Mouse (Mus musculus) embryonic facial prominence, embryonic 15.5 days (tissue): ENCODE data around the gene Ctu2. TPM values are rescaled to one million over a fixed set of nuclear protein-coding genes. Genes with fewer than 3 reads are reported as not detected.

Experiments
- ATAC-seq: fragments of 200-750 bp; cut with Nextera tagmentation; 2 replicates; pipeline ENCODE4 v1.8.0; 2017; ENCODE audit warnings: low read depth, moderate TSS enrichment; ENCODE audit not compliant: insufficient number of reproducible peaks, low FRiP score, low TSS enrichment
- H3K27ac ChIP-seq: fragments of 300-500 bp; sonication (generic); replicated peaks from 2 replicates; pipeline ENCODE4 v1.5.1; 2015; ENCODE audit warnings: mild to moderate bottlenecking, inconsistent platforms
- H3K27me3 ChIP-seq: fragments of 300-500 bp; sonication (generic); 2 replicates; pipeline ENCODE4 v1.6.1; 2015; ENCODE audit warnings: inconsistent platforms
- H3K36me3 ChIP-seq: fragments of 300-500 bp; sonication (generic); 2 replicates; pipeline ENCODE4 v1.6.1; 2015; ENCODE audit warnings: mild to moderate bottlenecking, inconsistent platforms
- H3K4me1 ChIP-seq: fragments of 300-500 bp; sonication (generic); 2 replicates; pipeline ENCODE4 v1.6.1; 2015; ENCODE audit warnings: inconsistent platforms
- H3K4me2 ChIP-seq: fragments of 300-500 bp; sonication (generic); replicated peaks from 2 replicates; pipeline ENCODE4 v1.6.1; 2015; ENCODE audit warnings: mild to moderate bottlenecking, inconsistent platforms
- H3K4me3 ChIP-seq: fragments of 300-500 bp; sonication (generic); replicated peaks from 2 replicates; pipeline ENCODE4 v1.5.1; 2015; ENCODE audit warnings: mild to moderate bottlenecking, inconsistent platforms
- H3K9ac ChIP-seq: fragments of 300-500 bp; sonication (generic); 2 replicates; pipeline ENCODE4 v1.6.1; 2015; ENCODE audit warnings: inconsistent platforms
- H3K9me3 ChIP-seq: fragments of 300-500 bp; sonication (generic); replicated peaks from 2 replicates; pipeline ENCODE4 v1.6.1; 2016; ENCODE audit warnings: inconsistent platforms
- WGBS: fragments of 180-500 bp; shearing (Covaris S2); methylation state at CpG from one replicate; pipeline ENCODE4 v1.1.7; 2015; 5-methylcytosine and 5-hydroxymethylcytosine counted together
- polyA plus RNA-seq: library from polyadenylated mRNA; unstranded; fragments of >200 nt; fragmentation: Nextera tagmentation; extraction: Ambion mirVana; gene quantifications from 2 replicates; pipeline ENCODE4 v1.2.1, GENCODE M21; 2015

Gene Ctu2
- 46.4 and 49.7 TPM in 2 replicates for polyA plus RNA-seq

DNA sequence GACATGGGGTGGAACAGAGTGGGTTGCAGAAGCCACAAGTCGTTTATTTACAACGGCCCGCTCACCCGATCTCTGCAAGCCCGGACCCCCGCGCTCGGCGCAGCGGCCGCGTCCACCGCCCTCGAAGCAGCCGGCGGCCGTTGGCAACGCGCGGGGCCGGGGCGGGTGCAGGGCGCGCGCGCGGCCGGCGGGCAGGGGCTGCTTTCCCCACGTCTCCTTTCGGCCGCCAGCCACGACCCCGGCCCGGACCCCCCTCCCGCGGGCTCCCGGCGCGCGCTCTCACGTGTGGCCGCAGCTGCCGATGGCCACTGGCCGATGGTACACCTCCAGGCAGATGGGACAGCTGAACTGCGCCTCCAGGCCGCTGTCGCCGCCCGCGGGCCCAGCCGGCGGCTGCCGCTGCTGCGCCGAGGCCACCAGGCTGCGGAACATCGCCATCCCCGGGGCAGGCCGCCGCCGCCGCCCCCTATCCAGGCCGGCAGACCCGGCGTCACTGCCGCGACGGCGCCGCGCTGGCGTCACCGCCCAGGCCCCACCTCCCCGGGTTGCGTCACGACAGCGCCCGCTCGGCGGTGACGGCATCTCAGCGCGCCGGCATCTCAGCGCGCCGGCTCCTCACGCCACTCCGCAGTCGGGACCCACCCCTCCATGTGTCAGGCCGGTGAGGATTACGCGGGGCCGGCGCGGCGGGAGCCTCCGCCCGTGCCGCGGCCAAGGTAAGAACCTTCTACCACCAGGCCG is at the start of gene Ctu2, which contains the start of gene Rnf166:
Ctu2 (plus strand) TSS at position 564 of the 741 bp plus-strand sequence.
Rnf166 (minus strand) TSS at position 485 of the 741 bp plus-strand sequence.
- Histone ChIP-seq H3K27ac (peak within 1 kb of the TSS; percentile 80), H3K36me3 (peaks cover 44% of the 10 kb centered on the region), H3K9ac (peak within 1 kb of the TSS; percentile 94), H3K4me1 (peaks cover 31% of the 10 kb centered on the region), H3K4me2 (peak within 1 kb of the TSS; percentile 90), H3K27me3 (no peaks in the 10 kb centered on the region), H3K4me3 (peak within 1 kb of the TSS; percentile 99), H3K9me3 (no peaks in the 10 kb centered on the region)
- peak; percentile 91 for ATAC-seq
- WGBS: under 1% methylated on average over 100 of the region's 103 CpGs

DNA sequence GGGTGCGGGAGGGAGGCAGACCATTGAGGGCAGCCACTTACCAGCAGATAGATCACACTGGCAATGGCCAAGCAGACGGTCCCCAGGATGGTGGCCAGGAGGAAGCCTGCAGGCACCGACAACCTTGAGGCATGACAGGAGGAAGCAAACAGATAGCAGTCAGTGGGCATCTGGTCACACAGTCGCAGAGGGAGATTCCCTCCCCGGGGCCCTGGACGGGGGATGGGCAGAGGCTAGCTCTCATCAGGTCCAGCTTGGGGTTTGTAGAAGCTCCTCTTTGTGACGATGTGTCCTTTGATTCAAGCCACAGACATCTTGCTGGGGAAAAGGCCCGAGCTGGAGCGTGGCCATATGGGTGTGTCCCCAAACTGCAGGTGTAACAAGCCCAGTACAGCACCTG is 49.8 kb upstream of the Ctu2 start:
- ATAC-seq: no peak
- Histone ChIP-seq H3K4me2 (no peak overlapping the region), H3K27ac (no peak overlapping the region), H3K9ac (no peak overlapping the region), H3K36me3 (peaks cover 6% of the 10 kb centered on the region; the same call in 1 of the 2 replicates), H3K9me3 (no peaks in the 10 kb centered on the region), H3K4me3 (no peak overlapping the region), H3K27me3 (no peaks in the 10 kb centered on the region), H3K4me1 (peaks cover 2% of the 10 kb centered on the region; the same call in 1 of the 2 replicates)
- WGBS: 74% methylated on average over 9 of the region's 9 CpGs

DNA sequence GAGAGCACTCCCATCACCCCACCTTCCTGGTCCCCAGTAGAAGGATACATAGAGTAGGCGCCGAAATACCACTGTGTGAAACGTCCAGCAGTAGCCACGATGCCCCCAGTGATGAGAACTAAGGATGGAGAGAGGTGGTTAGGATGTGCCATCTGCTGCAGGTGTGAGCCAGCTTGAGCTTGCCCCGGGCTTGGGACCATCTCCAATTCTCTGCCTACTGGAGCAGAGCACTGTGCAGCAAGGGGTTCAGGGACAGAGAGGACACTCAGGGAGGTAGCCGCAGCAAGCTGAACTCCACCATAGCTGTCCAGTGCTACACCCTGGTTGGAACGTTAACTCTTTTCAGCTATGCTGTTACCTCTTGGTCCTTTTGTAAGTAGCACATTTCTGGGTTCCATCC is 48.3 kb upstream of the Ctu2 start:
- no peak overlapping the region for H3K4me3 ChIP-seq
- H3K27ac ChIP-seq: no peak overlapping the region
- H3K9me3 ChIP-seq: no peaks in the 10 kb centered on the region
- no peak for ATAC-seq
- H3K36me3 ChIP-seq: peaks cover 6% of the 10 kb centered on the region; the same call in 1 of the 2 replicates
- no peaks in the 10 kb centered on the region for H3K27me3 ChIP-seq
- peaks cover 12% of the 10 kb centered on the region for H3K4me1 ChIP-seq
- 91% methylated on average over 7 of the region's 7 CpGs for WGBS
- H3K9ac ChIP-seq: no peak overlapping the region
- no peak overlapping the region for H3K4me2 ChIP-seq

DNA sequence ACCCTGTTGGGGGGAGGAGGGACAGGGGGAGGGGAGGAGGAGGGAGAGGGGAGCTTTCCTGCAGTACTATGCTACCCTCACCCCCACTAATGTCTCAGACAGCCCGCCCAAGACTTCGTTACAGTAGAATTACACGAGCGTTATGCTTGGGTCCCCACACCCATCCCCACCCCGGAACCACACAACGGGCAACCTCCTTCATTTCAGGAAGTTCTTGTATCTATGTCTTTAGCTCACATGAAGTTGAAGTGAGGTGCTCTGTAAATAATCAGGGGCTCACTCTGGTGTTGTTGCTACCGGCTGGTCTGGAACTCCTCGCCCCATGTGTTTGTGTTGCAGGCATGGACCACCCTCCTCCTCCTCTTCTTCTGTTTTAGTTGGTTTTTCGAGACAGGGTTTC is 47.8 kb upstream of the Ctu2 start:
- 81% methylated on average over 9 of the region's 9 CpGs for whole genome bisulfite sequencing
- ATAC-seq: no peak
- peaks cover 6% of the 10 kb centered on the region; the same call in 1 of the 2 replicates for H3K36me3 ChIP-seq

DNA sequence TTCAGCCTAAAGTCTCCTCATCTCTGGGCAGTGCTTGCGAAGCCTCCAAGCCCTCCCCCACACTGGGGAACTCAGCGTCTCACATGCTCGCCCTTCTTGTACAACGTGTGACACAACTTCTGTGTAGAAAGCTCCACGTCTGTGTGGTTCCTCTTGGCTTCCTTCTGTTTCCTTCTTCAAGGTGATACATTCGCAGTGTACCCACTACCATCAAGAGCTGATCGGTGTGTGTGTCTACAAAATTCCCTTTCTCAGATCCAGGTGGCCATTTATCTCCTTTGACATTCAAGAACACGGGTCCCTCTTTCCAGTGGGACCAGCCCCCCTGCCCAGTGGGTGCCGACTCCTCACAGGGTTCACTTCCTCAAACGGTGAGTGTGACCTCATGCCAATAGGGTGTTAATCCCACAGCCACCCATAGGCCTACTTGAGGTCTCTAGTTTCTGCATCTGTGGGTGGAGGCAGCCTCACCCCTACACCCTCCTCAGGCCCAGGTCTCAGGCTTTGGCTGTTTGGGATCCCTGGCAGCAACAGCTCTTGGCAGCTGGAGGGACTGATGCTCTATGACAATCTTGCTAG is 45.8 kb upstream of the Ctu2 start:
- H3K9me3 ChIP-seq: no peaks in the 10 kb centered on the region
- H3K4me2 ChIP-seq: no peak overlapping the region
- no peak overlapping the region for H3K4me3 ChIP-seq
- H3K36me3 ChIP-seq: peaks cover 15% of the 10 kb centered on the region
- H3K4me1 ChIP-seq: peaks cover 17% of the 10 kb centered on the region
- no peak for ATAC-seq
- WGBS: 80% methylated on average over 10 of the region's 10 CpGs
- H3K27me3 ChIP-seq: no peaks in the 10 kb centered on the region
- no peak overlapping the region for H3K27ac ChIP-seq
- no peak overlapping the region for H3K9ac ChIP-seq

More for the DNA sequence above, 47.8 kb upstream of the Ctu2 start:
- Histone ChIP-seq H3K4me2 (no peak overlapping the region), H3K9me3 (no peaks in the 10 kb centered on the region), H3K9ac (no peak overlapping the region), H3K4me1 (peaks cover 17% of the 10 kb centered on the region), H3K27me3 (no peaks in the 10 kb centered on the region), H3K27ac (no peak overlapping the region), H3K4me3 (no peak overlapping the region)

DNA sequence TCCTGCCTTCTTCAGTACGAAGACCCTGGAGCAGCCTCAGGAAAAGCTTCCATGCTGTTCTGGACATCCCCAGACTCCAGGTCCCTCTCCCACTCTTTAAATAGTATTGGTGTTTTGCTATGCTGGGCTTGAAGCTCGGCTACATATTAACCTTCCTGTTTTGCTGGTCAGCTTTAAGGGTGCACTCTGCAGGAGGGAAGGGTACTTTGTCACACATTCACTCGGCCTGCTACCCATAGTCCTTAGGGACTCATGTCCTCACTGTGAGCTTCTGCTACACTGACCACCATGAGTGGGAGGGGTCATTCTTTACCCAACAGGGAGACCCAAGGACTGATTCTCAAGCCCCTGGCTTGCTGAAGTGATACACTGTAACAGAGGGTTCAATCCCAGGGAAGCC is 45.3 kb upstream of the Ctu2 start:
- Histone ChIP-seq H3K9ac (no peak overlapping the region), H3K4me2 (no peak overlapping the region), H3K9me3 (no peaks in the 10 kb centered on the region), H3K36me3 (peaks cover 20% of the 10 kb centered on the region), H3K27ac (no peak overlapping the region), H3K27me3 (no peaks in the 10 kb centered on the region), H3K4me1 (peaks cover 17% of the 10 kb centered on the region), H3K4me3 (no peak overlapping the region)
- ATAC-seq: no peak
- WGBS: 85% methylated on average over 3 of the region's 3 CpGs

DNA sequence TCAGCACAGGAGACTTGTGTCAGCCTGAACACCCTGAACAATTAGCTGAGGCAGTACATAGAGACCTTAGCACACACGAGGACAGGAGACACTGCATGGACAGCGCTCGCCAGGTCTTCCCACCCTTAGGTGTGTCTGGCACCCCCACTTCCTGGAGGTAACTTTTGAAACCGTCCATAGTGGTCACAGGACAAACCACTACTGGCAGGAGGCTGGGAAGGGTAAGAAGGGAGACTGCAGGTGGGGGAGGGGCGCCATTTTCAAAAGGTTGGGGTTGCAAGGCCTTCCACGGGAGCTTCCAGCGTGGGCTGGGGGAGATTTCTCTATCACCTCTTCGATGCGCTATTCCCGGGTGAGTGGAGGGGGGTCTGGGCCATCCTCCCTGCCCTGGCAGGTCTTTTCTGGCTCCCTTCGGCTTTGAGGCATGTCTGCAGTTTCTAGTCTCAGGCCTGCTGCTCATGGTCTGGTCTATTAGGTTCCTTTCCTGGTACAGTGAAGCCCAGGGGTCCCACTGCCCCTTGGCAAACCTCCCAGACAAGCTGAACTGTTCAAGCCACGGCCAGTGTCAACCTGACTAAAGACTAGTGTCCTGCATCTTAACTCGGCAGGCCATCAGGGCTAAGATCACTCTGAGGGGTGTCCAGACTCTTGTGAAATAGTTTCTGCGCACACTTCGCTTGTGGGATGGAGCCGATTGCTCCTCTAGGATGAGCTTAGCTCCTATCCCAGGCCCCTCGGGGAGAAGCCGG is 44.1 kb upstream of the Ctu2 start:
- H3K4me3 ChIP-seq: peak overlapping the region; percentile 63
- ATAC-seq: no peak
- H3K9ac ChIP-seq: peak overlapping the region; percentile 58
- H3K36me3 ChIP-seq: peaks cover 26% of the 10 kb centered on the region
- 36% methylated on average over 18 of the region's 18 CpGs for WGBS
- no peaks in the 10 kb centered on the region for H3K27me3 ChIP-seq
- peak overlapping the region; percentile 51 for H3K27ac ChIP-seq
- no peaks in the 10 kb centered on the region for H3K9me3 ChIP-seq
- H3K4me2 ChIP-seq: peak overlapping the region; percentile 92
- peaks cover 17% of the 10 kb centered on the region for H3K4me1 ChIP-seq

DNA sequence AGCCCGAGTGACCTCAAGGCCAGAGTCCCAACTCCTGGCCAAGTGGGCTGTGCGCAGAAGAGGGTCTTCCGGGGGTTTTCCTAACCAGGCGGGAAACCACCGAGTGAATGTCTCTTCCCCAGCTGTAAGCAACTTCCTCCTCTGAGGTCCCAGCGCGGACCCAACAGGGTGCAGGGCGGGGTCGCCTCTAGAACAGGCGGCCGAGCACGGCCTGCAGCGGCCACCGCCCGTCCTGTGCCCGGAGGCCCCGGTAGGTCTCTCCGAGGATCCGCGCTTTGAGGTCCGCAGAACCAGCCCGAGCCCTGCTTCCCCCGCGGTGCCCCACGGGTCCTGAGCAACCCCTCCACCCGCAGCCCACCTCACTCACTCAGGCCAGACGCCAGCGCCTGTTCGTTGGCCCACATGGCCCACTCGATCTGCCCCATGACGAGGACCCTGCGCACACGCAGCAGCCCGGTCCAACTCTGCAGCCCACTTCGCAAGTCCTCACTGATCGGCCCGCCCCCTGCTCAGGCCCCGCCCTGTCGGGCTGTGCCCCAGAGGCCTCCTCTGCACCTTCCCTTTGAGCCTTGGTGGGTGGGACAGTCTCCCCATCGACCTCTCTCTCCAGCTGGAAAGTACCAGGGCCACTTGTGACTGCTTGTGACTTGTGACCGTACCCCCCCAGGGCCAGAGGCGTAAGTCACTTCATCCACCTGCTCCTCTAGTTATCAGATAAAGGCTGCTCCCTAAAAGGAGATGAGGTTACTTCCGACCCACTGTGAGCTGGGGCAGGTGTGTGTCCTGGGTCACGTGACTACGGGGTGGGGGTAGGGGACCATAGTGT is 43.3 kb upstream of the Ctu2 start, which contains the start of gene Cyba:
Cyba (minus strand) TSS at position 488 of the 826 bp plus-strand sequence.
- Histone ChIP-seq H3K36me3 (peaks cover 33% of the 10 kb centered on the region), H3K27ac (peak within 1 kb of the TSS; percentile 51), H3K9ac (peak within 1 kb of the TSS; percentile 58), H3K4me2 (peak within 1 kb of the TSS; percentile 92), H3K27me3 (no peaks in the 10 kb centered on the region), H3K4me1 (peaks cover 17% of the 10 kb centered on the region), H3K4me3 (peak within 1 kb of the TSS; percentile 63), H3K9me3 (no peaks in the 10 kb centered on the region)
- peak; percentile 82 for ATAC-seq
- 4% methylated on average over 45 of the region's 45 CpGs for WGBS

DNA sequence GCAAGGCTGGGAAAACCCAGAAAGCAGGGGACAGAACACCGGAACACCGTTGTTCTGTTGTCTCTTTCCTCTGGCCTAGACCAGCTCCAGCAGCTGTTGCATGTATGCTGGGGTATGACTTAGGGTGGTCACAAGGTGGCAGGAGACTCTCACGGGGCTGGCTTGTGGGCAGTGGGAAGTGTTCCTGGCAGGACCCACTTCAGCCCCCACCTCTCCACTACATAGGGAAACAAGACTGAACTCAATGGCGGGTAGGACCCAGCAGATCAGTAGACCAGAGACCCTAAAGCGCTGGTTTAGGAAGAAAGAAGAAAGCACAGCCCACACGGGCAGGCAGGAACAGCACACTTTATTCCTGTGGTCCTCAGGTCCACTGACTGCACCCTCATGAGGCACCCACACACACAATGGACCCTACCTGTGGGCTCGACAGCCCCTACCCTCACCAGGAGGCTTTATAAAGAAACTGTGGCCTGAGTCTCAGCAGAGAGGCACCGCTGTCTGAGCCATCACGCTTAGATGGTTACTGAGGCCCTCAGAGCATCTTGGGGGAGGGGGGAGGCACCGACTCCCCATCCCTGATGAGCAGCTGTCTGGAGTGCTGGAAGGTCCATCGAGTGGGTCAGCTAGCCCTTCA is 42.6 kb upstream of the Ctu2 start:
- Histone ChIP-seq H3K27me3 (no peaks in the 10 kb centered on the region), H3K36me3 (peaks cover 37% of the 10 kb centered on the region), H3K4me1 (peaks cover 17% of the 10 kb centered on the region), H3K4me3 (peak overlapping the region; percentile 63; the same call in 1 of the 2 replicates), H3K9me3 (no peaks in the 10 kb centered on the region), H3K4me2 (0 out of 2 replicates have a peak overlapping the region, but pooled peaks have one; percentile 92), H3K9ac (no peak overlapping the region), H3K27ac (0 out of 2 replicates have a peak overlapping the region, but pooled peaks have one; percentile 51)
- 67% methylated on average over 11 of the region's 11 CpGs for WGBS
- no peak for ATAC-seq

DNA sequence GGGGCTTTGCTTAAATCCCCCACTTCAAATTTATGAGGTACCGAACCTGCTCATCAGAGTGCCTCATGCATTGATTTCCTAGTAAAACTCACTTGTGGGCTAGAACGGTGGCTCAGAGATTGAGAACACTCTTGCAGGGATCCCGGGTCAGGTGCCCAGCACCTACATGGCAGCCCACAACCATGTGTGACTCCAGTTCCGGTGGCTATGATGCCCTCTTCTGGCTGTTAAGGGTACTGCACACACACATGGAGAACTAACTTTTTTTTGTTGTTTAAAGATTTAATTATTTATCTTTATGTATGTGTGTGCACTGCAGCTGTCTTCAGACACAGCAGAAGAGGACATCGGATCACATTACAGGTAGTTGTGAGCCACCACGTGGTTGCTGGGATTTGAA is 40.6 kb upstream of the Ctu2 start:
- no peak for ATAC-seq
- no peak overlapping the region for H3K4me3 ChIP-seq
- H3K4me1 ChIP-seq: peaks cover 17% of the 10 kb centered on the region
- no peak overlapping the region for H3K27ac ChIP-seq
- H3K27me3 ChIP-seq: no peaks in the 10 kb centered on the region
- no peaks in the 10 kb centered on the region for H3K9me3 ChIP-seq
- peaks cover 51% of the 10 kb centered on the region for H3K36me3 ChIP-seq
- 89% methylated on average over 6 of the region's 6 CpGs for WGBS
- no peak overlapping the region for H3K9ac ChIP-seq
- H3K4me2 ChIP-seq: no peak overlapping the region
